Mouse (Mus musculus): ENCODE measurements around the gene Irgq.

DNA sequence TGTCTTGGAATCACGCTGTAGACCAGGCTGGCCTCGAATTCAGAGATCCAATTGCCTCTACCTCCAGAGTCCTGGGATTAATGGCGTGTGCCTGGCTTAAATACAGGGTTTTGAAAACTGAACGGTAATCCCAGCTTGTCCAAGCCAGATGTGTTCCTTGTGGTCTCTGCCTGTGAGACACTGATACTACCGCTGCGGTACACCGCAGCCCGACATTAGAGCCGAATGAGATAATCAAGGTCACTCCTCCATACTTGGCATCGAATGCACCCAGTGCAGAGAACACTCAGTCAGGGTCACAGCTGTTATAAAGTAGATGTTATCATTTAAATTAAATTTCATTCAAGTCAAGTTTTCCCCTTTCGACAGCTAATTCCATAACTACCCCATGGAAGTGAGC lies 1.6 kb upstream of the Irgq start:
- TF ChIP-seq CTCF (IDR thresholded peaks at IDR 0.05; ENCODE audit: borderline replicate concordance, insufficient read depth, low read length) (no peak), POLR2A (IDR thresholded peaks at IDR 0.05; ENCODE audit: low read depth, low read length) (no peak)
